Mouse (Mus musculus): ENCODE measurements at regions not wholly inside any gene's neighbourhood (a gene's known extent, or its start where the extent isn't known, plus 50 kb on each side); places are given as distances from the start of the nearest gene placed in this dataset.

DNA sequence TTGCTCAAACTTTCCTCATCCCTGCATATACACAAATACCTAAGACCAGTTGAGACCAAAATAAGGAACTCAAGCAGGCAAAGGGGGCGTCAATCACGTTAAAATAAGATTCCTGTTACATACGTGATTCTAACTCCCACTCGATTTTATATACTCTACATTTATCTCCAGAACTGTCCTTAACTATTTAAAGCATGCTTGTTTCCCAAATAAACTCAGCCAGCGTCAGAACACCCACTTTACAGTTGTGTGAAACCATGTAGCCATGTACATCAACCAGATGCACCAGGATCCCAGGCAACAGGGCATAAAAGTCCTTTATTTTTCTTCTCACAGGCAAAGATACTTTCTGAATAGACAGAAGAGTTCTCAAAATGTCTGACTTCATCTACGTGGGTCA lies 61.5 kb downstream of the Ccna1 start:
- DNase-seq = no peak

DNA sequence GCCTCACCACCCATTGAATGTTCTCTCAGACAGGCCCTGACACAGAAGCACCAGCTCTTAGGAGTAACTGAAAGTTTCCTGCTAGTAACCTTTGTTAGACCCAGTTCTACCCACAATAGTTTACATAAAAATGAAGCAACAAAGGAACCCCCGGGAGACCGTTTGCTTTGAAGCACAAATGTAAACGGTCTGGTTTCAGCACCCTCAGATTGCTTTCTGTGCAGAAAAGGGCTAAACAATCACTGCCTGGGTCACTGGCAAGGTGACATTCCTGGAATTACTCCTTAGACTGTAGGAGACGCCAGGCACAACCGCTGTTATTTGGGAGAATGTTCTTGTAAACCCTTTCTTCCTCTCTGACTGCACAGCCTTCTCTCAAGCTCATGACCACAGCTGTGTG lies 65.2 kb downstream of the Ccna1 start:
- DNase-seq = no peak

DNA sequence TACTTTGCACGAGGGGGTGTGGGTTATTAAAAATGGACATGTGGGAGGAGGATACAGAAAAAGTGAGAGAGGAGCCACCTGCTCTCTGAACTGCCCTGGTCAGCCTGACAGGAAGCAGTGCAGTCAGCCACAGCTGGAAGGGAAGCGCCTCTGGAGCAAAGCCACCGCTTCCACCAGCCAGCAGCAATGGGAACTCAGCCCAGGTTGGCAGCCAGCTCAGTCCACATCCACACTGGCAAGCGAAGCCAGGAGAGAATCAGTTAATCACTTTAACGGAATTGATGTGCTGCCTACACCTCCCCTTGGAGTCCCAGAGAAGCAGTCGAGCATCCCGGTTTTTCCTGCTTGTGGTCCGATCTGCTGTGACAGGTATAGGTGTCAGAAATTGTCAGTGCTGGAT lies 65.9 kb downstream of the Ccna1 start:
- DNase-seq = peak; percentile 67

DNA sequence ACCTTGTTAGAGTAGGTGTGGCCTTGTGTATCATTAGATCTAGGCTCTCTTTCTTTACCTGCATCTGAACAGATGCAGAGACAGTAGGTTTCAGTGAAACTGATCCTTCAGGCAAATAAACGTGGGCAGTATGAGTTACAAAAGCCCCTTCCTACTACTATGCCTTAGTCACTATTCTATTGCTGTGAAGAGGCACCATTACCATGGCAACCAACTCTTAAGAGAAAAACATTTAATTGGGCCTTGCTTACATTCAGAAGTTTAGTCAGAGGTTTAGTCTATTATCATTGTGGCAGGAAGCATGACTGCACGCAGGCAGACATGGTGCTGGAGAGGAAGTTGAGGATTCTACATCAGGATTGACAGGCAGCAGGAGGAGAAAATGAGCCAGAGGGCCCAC lies 65.8 kb upstream of the Sertm1 start:
- no peak for DNase-seq

DNA sequence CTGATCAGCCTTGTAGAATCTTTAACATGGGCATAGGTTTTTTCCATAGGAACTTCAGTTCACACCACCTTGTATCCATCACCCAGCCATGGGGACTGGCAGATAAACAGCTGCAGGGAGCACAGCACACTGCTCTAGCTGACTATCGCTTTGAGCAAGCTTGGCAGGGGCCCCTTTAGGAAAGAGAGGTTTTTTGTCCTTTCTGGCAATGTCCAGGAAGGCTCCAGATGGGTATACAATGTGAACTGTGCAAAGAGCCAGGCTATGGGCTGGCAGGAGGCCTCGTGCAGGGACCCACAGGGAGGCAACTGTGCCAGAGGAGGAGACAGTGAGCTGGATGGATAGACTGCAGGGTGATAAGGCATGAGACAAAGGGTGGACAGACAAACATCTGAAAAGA lies 64.6 kb upstream of the Sertm1 start:
- no peak for DNase-seq

DNA sequence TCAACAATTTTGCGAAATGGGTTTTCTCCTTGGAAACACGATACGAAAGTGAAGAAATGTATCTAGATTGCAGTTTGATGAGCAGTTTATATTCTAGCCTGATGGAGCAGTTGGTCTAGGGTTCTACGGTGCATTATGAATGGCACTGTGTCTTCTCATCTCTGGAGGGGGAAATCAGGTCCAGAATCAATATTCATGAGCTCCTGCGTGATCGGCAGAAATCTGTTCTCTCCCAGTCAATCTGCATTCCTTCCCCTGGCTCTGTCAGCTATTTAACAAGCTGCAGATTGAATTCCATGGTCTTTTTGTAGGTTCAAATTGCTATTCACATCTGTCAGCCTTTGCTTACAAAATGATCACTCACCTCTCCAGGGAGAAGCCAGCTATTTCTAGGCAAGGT lies 49.8 kb upstream of the Sertm1 start:
- DNase-seq = no peak

Measured in kidney, postnatal 14 days (tissue).